Mouse (Mus musculus): ENCODE measurements around the gene Cyp2u1. TPM values are rescaled to one million over a fixed set of nuclear protein-coding genes. Genes with fewer than 3 reads are reported as not detected.
A peak's percentile ranks its signal among the peaks of the same experiment; 100 is the strongest.
"Not testable (repeated sequence)": the region's sequence is repeated elsewhere in the genome, so short reads cannot be mapped to it uniquely, and the experiment has no call there.

Gene Cyp2u1
- polyA plus RNA-seq, 1 experiment from 2014 or later: 1.5 TPM

- Histone ChIP-seq H3K4me3 (ENCODE audit: low read depth, low read length) (no peak overlapping the region), H3K4me1 (ENCODE audit: insufficient read depth, low read depth, low read length) (no peaks in the 10 kb centered on the region), H3K27ac (ENCODE audit: low read length) (no peak overlapping the region), H3K27me3 (replicated peaks; ENCODE audit: insufficient read depth, low read length) (no peaks in the 10 kb centered on the region), H3K9ac (replicated peaks; ENCODE audit: low read depth) (no peak overlapping the region), H3K36me3 (ENCODE audit: insufficient read depth, low read length) (no peaks in the 10 kb centered on the region), H3K9me3 (ENCODE audit: low read length) (no peaks in the 10 kb centered on the region), H3K4me2 (replicated peaks; ENCODE audit: low read depth, low read length) (no peak overlapping the region)
- TF ChIP-seq EP300 (IDR thresholded peaks at IDR 0.05) (no peak), CTCF (IDR thresholded peaks at IDR 0.05) (no peak)
- no peak for DNase-seq (ENCODE audit: low spot score)
- 72% methylated on average over 6 of the region's 6 CpGs for WGBS
- ATAC-seq: no peak
Measured at GRCm38 (mm10) chr3:131343311-131343710, 40.3 kb upstream of the Cyp2u1 start.

GRCm38 (mm10) chr3:131340885-131341284, 37.9 kb upstream of the Cyp2u1 start:
- H3K9ac ChIP-seq (replicated peaks; ENCODE audit: low read depth): no peak overlapping the region
- 29% methylated on average over 3 of the region's 3 CpGs for WGBS

GRCm38 (mm10) chr3:131339280-131339679, 36.3 kb upstream of the Cyp2u1 start:
- WGBS: 68% methylated on average over 4 of the region's 4 CpGs
- H3K27me3 ChIP-seq (replicated peaks; ENCODE audit: insufficient read depth, low read length): no peaks in the 10 kb centered on the region
- no peaks in the 10 kb centered on the region for H3K9me3 ChIP-seq (ENCODE audit: low read length)
- no peak overlapping the region for H3K27ac ChIP-seq (ENCODE audit: low read length)
- no peak overlapping the region for H3K4me3 ChIP-seq (ENCODE audit: low read depth, low read length)
- peaks cover 3% of the 10 kb centered on the region; the same call in 1 of the 2 replicates for H3K4me1 ChIP-seq (ENCODE audit: insufficient read depth, low read depth, low read length)
- H3K9ac ChIP-seq (replicated peaks; ENCODE audit: low read depth): no peak overlapping the region
- H3K4me2 ChIP-seq (replicated peaks; ENCODE audit: low read depth, low read length): no peak overlapping the region
- DNase-seq (ENCODE audit: low spot score): no peak
- TF ChIP-seq EP300 (IDR thresholded peaks at IDR 0.05): no peak
- no peak for TF ChIP-seq CTCF (IDR thresholded peaks at IDR 0.05)
- no peaks in the 10 kb centered on the region for H3K36me3 ChIP-seq (ENCODE audit: insufficient read depth, low read length)
- ATAC-seq: no peak

More at GRCm38 (mm10) chr3:131340885-131341284, 37.9 kb upstream of the Cyp2u1 start:
- no peaks in the 10 kb centered on the region for H3K36me3 ChIP-seq (ENCODE audit: insufficient read depth, low read length)
- no peak for ATAC-seq
- H3K4me1 ChIP-seq (ENCODE audit: insufficient read depth, low read depth, low read length): no peaks in the 10 kb centered on the region
- DNase-seq (ENCODE audit: low spot score): no peak
- no peaks in the 10 kb centered on the region for H3K27me3 ChIP-seq (replicated peaks; ENCODE audit: insufficient read depth, low read length)
- no peak overlapping the region for H3K4me3 ChIP-seq (ENCODE audit: low read depth, low read length)
- H3K27ac ChIP-seq (ENCODE audit: low read length): no peak overlapping the region
- no peak overlapping the region for H3K4me2 ChIP-seq (replicated peaks; ENCODE audit: low read depth, low read length)
- no peaks in the 10 kb centered on the region for H3K9me3 ChIP-seq (ENCODE audit: low read length)
- TF ChIP-seq CTCF (IDR thresholded peaks at IDR 0.05) (no peak), EP300 (IDR thresholded peaks at IDR 0.05) (no peak)

GRCm38 (mm10) chr3:131337749-131338148, 34.7 kb upstream of the Cyp2u1 start:
- H3K4me2 ChIP-seq (replicated peaks; ENCODE audit: low read depth, low read length); DNase-seq (ENCODE audit: low spot score); H3K9me3 ChIP-seq (ENCODE audit: low read length); H3K36me3 ChIP-seq (ENCODE audit: insufficient read depth, low read length); H3K9ac ChIP-seq (replicated peaks; ENCODE audit: low read depth); H3K4me1 ChIP-seq (ENCODE audit: insufficient read depth, low read depth, low read length); H3K27ac ChIP-seq (ENCODE audit: low read length); ATAC-seq; H3K27me3 ChIP-seq (replicated peaks; ENCODE audit: insufficient read depth, low read length); H3K4me3 ChIP-seq (ENCODE audit: low read depth, low read length): not testable (repeated sequence)
- 95% methylated on average over 7 of the region's 7 CpGs for WGBS

- TF ChIP-seq EP300 (IDR thresholded peaks at IDR 0.05): no peak
- no peak for TF ChIP-seq CTCF (IDR thresholded peaks at IDR 0.05)
- peaks cover 4% of the 10 kb centered on the region; the same call in 1 of the 2 replicates for H3K4me1 ChIP-seq (ENCODE audit: insufficient read depth, low read depth, low read length)
- H3K27me3 ChIP-seq (replicated peaks; ENCODE audit: insufficient read depth, low read length): no peaks in the 10 kb centered on the region
- DNase-seq (ENCODE audit: low spot score) (no peak), ATAC-seq (no peak)
- 86% methylated on average over 8 of the region's 8 CpGs for WGBS
- no peaks in the 10 kb centered on the region for H3K36me3 ChIP-seq (ENCODE audit: insufficient read depth, low read length)
- no peak overlapping the region for H3K4me2 ChIP-seq (replicated peaks; ENCODE audit: low read depth, low read length)
- no peak overlapping the region for H3K4me3 ChIP-seq (ENCODE audit: low read depth, low read length)
- no peak overlapping the region for H3K9ac ChIP-seq (replicated peaks; ENCODE audit: low read depth)
- no peak overlapping the region for H3K27ac ChIP-seq (ENCODE audit: low read length)
- H3K9me3 ChIP-seq (ENCODE audit: low read length): no peaks in the 10 kb centered on the region
Measured at GRCm38 (mm10) chr3:131336629-131337028, 33.6 kb upstream of the Cyp2u1 start.

GRCm38 (mm10) chr3:131335117-131335547, 32.1 kb upstream of the Cyp2u1 start:
- Histone ChIP-seq H3K27ac (ENCODE audit: low read length) (no peak overlapping the region), H3K9me3 (ENCODE audit: low read length) (no peaks in the 10 kb centered on the region), H3K27me3 (replicated peaks; ENCODE audit: insufficient read depth, low read length) (no peaks in the 10 kb centered on the region), H3K4me1 (ENCODE audit: insufficient read depth, low read depth, low read length) (peaks cover 4% of the 10 kb centered on the region; the same call in 1 of the 2 replicates), H3K4me2 (replicated peaks; ENCODE audit: low read depth, low read length) (peak overlapping the region; percentile 40; the same call in 1 of the 2 replicates), H3K36me3 (ENCODE audit: insufficient read depth, low read length) (no peaks in the 10 kb centered on the region), H3K9ac (replicated peaks; ENCODE audit: low read depth) (no peak overlapping the region), H3K4me3 (ENCODE audit: low read depth, low read length) (no peak overlapping the region)
- WGBS: 57% methylated on average over 8 of the region's 8 CpGs
- no peak for DNase-seq (ENCODE audit: low spot score)
- no peak for TF ChIP-seq CTCF (IDR thresholded peaks at IDR 0.05)
- TF ChIP-seq EP300 (IDR thresholded peaks at IDR 0.05): no peak
- no peak for ATAC-seq

- no peaks in the 10 kb centered on the region; the same call in 1 of the 2 replicates for H3K4me1 ChIP-seq (ENCODE audit: insufficient read depth, low read depth, low read length)
- no peak for DNase-seq (ENCODE audit: low spot score)
Measured at GRCm38 (mm10) chr3:131327189-131327588, 24.2 kb upstream of the Cyp2u1 start.

More at GRCm38 (mm10) chr3:131327189-131327588, 24.2 kb upstream of the Cyp2u1 start:
- Histone ChIP-seq H3K9me3 (ENCODE audit: low read length) (no peaks in the 10 kb centered on the region), H3K9ac (replicated peaks; ENCODE audit: low read depth) (no peak overlapping the region), H3K4me2 (replicated peaks; ENCODE audit: low read depth, low read length) (no peak overlapping the region), H3K4me3 (ENCODE audit: low read depth, low read length) (no peak overlapping the region), H3K36me3 (ENCODE audit: insufficient read depth, low read length) (no peaks in the 10 kb centered on the region), H3K27ac (ENCODE audit: low read length) (no peak overlapping the region), H3K27me3 (replicated peaks; ENCODE audit: insufficient read depth, low read length) (no peaks in the 10 kb centered on the region)
- WGBS: 47% methylated on average over 7 of the region's 7 CpGs
- TF ChIP-seq EP300 (IDR thresholded peaks at IDR 0.05) (no peak), CTCF (IDR thresholded peaks at IDR 0.05) (no peak)
- no peak for ATAC-seq

All from lung, postnatal 0 days (tissue).